Mouse (Mus musculus) spleen, adult 2 months (tissue): ENCODE results near the gene Tsacc.

Experiments
- CTCF ChIP-seq: fragments of 200-500 bp; IDR thresholded peaks from 2 replicates; pipeline ENCODE4 v1.5.1; 2011; ENCODE audit warnings: mild to moderate bottlenecking, inconsistent platforms; ENCODE audit not compliant: insufficient read depth, insufficient read length, insufficient replicate concordance; ENCODE audit errors: extremely low read depth
- POLR2A ChIP-seq: fragments of 200-500 bp; IDR thresholded peaks from 2 replicates; pipeline ENCODE4 v1.6.1; 2011; ENCODE audit warnings: low read depth, low read length, inconsistent platforms

- TF ChIP-seq CTCF (no peak), POLR2A (no peak)
Observed at GRCm38 (mm10) chr3:88235616-88236015, 61.2 kb downstream of the Tsacc start.
